Mouse (Mus musculus): ENCODE measurements at regions not wholly inside any gene's neighbourhood (a gene's known extent, or its start where the extent isn't known, plus 50 kb on each side); places are given as distances from the start of the nearest gene placed in this dataset.
"Not testable (repeated sequence)": the region's sequence is repeated elsewhere in the genome, so short reads cannot be mapped to it uniquely, and the experiment has no call there.

GRCm38 (mm10) chr4:3497392-3497791 is 312.2 kb upstream of the Vmn1r3 start:
- intact Hi-C loops (cut with DNase I); H3K27ac ChIP-seq; H3K4me3 ChIP-seq; DNase-seq (ENCODE audit: extremely low spot score in 1 of 2, low spot score in 2 of 2): not testable (repeated sequence)

- H3K4me3 ChIP-seq; intact Hi-C loops (cut with DNase I); H3K27ac ChIP-seq; DNase-seq (ENCODE audit: extremely low spot score in 1 of 2, low spot score in 2 of 2): not testable (repeated sequence)
Observed at GRCm38 (mm10) chr4:3495987-3496386, 310.8 kb upstream of the Vmn1r3 start.

- not testable (repeated sequence) for H3K4me3 ChIP-seq
Observed at GRCm38 (mm10) chr4:3494123-3494681, 309.0 kb upstream of the Vmn1r3 start.

GRCm38 (mm10) chr4:3490901-3491300 is 305.7 kb upstream of the Vmn1r3 start:
- DNase-seq (ENCODE audit: extremely low spot score in 1 of 2, low spot score in 2 of 2); H3K4me3 ChIP-seq; intact Hi-C loops (cut with DNase I); H3K27ac ChIP-seq: not testable (repeated sequence)

More at GRCm38 (mm10) chr4:3494123-3494681, 309.0 kb upstream of the Vmn1r3 start:
- DNase-seq (ENCODE audit: extremely low spot score in 1 of 2, low spot score in 2 of 2); intact Hi-C loops (cut with DNase I); H3K27ac ChIP-seq: not testable (repeated sequence)

- DNase-seq (ENCODE audit: extremely low spot score in 1 of 2, low spot score in 2 of 2): no peak
- no peak for TF ChIP-seq CTCF (IDR thresholded peaks at IDR 0.05)
- intact Hi-C loops (cut with DNase I): no loop called here
- Histone ChIP-seq H3K4me3 (no peak overlapping the region), H3K27ac (no peak overlapping the region)
Observed at GRCm38 (mm10) chr4:3482092-3482491, 296.9 kb upstream of the Vmn1r3 start.

DNA sequence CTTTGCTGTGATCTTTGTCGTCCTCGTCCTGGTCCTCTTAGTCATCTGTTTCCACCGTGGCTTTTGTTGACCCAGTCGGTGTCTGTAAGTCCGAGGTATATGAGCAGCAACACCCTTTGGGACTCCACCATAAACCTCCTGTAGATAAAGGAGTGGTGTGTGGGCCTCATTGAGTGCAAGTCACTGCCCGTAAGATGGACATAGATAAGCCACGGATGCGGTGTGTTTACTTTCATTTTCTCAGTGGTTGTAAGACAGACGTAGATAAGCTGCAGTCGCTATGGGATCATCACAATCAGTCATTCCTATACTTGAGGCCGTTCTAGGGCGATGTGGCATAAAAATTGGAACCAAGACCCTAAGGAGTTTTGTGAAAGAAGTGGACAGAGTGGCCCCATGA is 271.6 kb upstream of the Vmn1r3 start:
- Histone ChIP-seq H3K4me3 (no peak overlapping the region), H3K27ac (no peak overlapping the region)
- TF ChIP-seq CTCF (IDR thresholded peaks at IDR 0.05): no peak
- no peak for DNase-seq (ENCODE audit: extremely low spot score in 1 of 2, low spot score in 2 of 2)
- intact Hi-C loops (cut with DNase I): no loop called here

- DNase-seq (ENCODE audit: extremely low spot score in 1 of 2, low spot score in 2 of 2); intact Hi-C loops (cut with DNase I); H3K4me3 ChIP-seq; H3K27ac ChIP-seq: not testable (repeated sequence)
Observed at GRCm38 (mm10) chr4:3437380-3437779, 252.2 kb upstream of the Vmn1r3 start.

DNA sequence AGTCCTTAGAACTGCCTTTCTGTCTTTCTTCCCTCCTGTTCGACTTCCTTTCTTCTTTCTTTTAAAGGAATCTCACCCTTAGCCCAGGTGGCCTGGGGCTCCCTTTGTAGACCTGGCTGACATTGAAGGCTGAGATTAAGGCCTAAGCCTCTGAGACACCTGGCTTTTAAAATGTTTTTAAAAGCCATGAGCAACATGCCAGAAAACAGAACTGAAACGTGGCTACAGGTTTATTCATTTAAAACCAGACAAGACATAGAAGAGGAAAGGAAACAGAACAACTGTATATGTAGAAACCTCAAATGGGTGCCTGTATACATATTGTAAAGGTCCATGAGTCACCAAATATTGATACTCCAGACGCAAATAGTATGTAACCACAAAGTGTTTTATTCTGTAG is 242.8 kb upstream of the Vmn1r3 start:
- intact Hi-C loops (cut with DNase I): loop anchor here (2.0 kb wide), 1 partner anchor 399 kb away; no protein-coding TSS in a partner anchor
- no peak for DNase-seq (ENCODE audit: extremely low spot score in 1 of 2, low spot score in 2 of 2)
- no peak overlapping the region for H3K4me3 ChIP-seq
- TF ChIP-seq CTCF (IDR thresholded peaks at IDR 0.05): no peak
- H3K27ac ChIP-seq: no peak overlapping the region

- TF ChIP-seq CTCF (IDR thresholded peaks at IDR 0.05): peak; percentile 31
- no peak overlapping the region for H3K4me3 ChIP-seq
- intact Hi-C loops (cut with DNase I): no loop called here
- DNase-seq (ENCODE audit: extremely low spot score in 1 of 2, low spot score in 2 of 2): peak; percentile 18 to 42
- no peak overlapping the region for H3K27ac ChIP-seq
Observed at GRCm38 (mm10) chr4:3419920-3420499, 234.9 kb upstream of the Vmn1r3 start.

- no peak overlapping the region for H3K4me3 ChIP-seq
- DNase-seq (ENCODE audit: extremely low spot score in 1 of 2, low spot score in 2 of 2): no peak
- TF ChIP-seq CTCF (IDR thresholded peaks at IDR 0.05): no peak
- H3K27ac ChIP-seq: no peak overlapping the region
- intact Hi-C loops (cut with DNase I): no loop called here
Observed at GRCm38 (mm10) chr4:3416670-3417069, 231.5 kb upstream of the Vmn1r3 start.

- H3K27ac ChIP-seq; DNase-seq (ENCODE audit: extremely low spot score in 1 of 2, low spot score in 2 of 2); H3K4me3 ChIP-seq; intact Hi-C loops (cut with DNase I): not testable (repeated sequence)
Observed at GRCm38 (mm10) chr4:3414442-3415022, 229.4 kb upstream of the Vmn1r3 start.

DNA sequence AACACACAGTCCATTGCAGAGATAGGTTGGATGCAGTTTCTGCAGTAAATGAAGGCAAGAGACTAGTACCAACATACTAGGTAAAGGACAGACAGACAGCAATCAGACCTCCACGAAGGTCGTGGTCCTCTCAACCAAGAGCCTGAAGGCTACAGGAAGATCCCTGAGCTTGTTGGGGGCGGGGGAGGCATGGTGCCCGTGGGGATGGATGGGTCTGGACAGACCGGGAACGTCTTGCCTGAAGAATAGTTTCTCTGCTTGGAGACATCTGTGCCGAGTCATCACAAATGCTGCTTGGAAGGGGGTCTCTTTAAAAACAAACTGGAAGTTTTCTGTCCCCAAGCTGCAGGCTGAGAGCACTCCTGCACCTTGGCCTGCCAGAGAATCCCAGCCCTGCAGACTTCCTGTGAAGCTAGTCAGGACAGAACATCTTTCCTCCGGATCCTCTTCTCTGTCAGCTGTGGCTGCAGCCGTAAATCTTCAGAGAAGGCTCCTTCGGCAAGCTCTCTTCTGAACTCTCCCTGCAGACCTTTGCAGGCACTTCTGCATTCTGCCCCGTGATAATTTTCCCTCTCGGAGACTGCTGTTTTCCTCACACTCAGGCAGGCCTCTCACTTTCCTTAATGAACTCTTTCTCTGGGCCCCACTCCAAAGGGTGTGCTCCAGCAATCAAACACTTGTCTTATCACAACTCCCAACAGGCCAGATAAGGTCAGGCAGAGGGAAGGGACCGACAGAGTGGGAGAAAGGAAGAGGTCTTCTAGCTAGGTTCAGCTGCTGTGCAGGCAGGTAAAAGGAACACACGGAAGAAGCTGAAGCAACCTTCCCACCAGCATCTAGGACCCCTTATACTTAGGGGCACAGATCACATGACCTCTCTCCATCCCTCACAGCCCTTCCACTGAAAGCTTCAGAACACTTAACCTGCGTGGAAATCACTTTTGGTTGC is 228.6 kb upstream of the Vmn1r3 start:
- no peak for DNase-seq (ENCODE audit: extremely low spot score in 1 of 2, low spot score in 2 of 2)
- Histone ChIP-seq H3K27ac (no peak overlapping the region), H3K4me3 (no peak overlapping the region)
- intact Hi-C loops (cut with DNase I): no loop called here
- TF ChIP-seq CTCF (IDR thresholded peaks at IDR 0.05): no peak

DNA sequence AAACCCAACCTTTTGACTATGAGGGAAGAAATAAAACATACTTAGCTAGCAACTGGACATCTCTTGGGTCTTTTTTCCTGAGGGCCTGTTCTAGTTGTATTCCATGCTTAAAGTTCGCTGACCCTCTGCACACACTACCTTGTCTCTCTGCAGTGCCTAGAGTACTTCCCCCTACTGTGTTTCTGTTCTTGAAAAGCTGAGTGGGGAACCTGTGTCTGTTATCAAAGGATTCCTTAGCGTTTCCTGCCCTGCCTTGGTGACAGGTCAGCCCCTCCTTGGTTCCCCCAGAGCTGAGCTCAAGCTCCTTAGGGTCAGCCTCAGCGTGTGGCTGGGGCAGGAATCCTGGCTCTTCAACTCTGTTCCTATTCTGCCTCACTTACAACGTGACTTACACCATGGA is 227.2 kb upstream of the Vmn1r3 start:
- H3K4me3 ChIP-seq; H3K27ac ChIP-seq; intact Hi-C loops (cut with DNase I); DNase-seq (ENCODE audit: extremely low spot score in 1 of 2, low spot score in 2 of 2): not testable (repeated sequence)

DNA sequence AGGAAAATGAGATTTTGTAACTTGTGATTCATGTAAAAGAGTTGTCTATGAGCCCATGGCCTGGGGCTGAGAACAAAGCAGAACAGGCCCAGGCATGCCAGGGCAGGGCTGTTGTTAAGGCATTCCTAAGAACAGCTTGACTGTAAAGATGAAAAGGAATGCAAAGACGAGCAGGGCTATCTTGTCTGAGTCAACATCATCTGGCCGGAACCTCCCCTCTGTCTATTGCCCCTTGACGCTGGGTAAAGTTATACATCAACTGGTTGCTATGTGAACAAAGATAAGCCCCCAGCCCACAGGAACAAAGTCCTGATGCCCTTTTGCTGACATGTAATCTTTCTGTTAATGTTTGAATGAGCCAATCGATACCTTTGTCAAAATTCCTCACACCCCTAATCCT is 217.7 kb upstream of the Vmn1r3 start:
- intact Hi-C loops (cut with DNase I); H3K27ac ChIP-seq; DNase-seq (ENCODE audit: extremely low spot score in 1 of 2, low spot score in 2 of 2); H3K4me3 ChIP-seq: not testable (repeated sequence)

DNA sequence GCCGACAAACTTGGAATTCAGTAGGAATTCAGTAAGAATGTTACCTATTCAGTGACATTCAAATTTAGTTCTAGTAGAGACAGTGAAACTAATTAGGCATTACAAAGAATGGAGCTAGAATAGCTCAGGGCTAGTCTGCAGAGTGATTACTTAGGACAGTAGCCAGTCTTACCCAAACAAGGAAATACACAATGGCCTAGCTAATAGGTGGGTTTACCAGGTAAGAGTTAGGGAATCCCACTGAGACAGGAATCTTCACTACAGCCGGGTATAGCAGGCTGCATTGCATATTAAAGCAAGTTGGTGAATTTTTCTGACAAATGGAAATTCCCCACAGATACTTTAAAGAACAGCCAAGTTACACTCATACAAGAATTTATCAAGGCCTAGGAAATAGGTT is 216.6 kb upstream of the Vmn1r3 start:
- DNase-seq (ENCODE audit: extremely low spot score in 1 of 2, low spot score in 2 of 2): not testable (repeated sequence)

GRCm38 (mm10) chr4:3391579-3391978 is 206.4 kb upstream of the Vmn1r3 start:
- H3K27ac ChIP-seq; DNase-seq (ENCODE audit: extremely low spot score in 1 of 2, low spot score in 2 of 2); intact Hi-C loops (cut with DNase I); H3K4me3 ChIP-seq: not testable (repeated sequence)

More for the DNA sequence above, 216.6 kb upstream of the Vmn1r3 start:
- H3K4me3 ChIP-seq; intact Hi-C loops (cut with DNase I); H3K27ac ChIP-seq: not testable (repeated sequence)

All from left cerebral cortex, adult 2 months (tissue).